Mouse (Mus musculus) stomach, postnatal 0 days (tissue): ENCODE results near the gene Bmpr1a.

ENCODE experiments used
- CTCF ChIP-seq: IDR thresholded peaks from 2 replicates; pipeline ENCODE4 v1.5.1; 2016; ENCODE audit warnings: antibody characterized with exemption, low read depth, mild to moderate bottlenecking, moderate library complexity
- EP300 ChIP-seq: optimal IDR thresholded peaks from 2 replicates; pipeline ENCODE3; 2016; ENCODE audit warnings: antibody characterized with exemption

- no peak for TF ChIP-seq CTCF
- no peak for TF ChIP-seq EP300
Observed at GRCm38 (mm10) chr14:34504377-34504776, 1.2 kb upstream of the Bmpr1a start.
